In the genomic region with DNA sequence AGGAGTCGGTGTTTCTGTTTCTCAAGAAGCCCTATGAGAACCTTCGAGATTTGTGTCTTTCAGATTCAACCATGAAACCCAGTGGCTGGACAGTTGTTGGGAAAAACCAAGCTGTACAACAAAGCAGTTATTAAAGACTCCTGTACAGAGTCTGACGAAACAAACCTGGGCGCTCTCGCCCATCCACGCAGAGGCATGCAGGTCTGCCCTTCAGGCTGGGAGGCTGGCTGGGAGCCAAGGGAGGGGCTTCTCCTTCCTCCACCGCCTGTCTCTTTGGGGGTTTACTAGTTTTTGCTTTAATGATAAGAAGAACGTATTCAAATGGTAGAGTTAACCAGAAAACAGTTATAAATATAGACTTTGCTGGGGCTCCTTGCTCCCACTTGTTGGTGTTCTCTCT, we compare ENCODE assay signal across 16 mouse cellular contexts.
"Had no signal": no experiment of that assay in that cellular context is flagged by ENCODE, and none has a peak within 500 bp of the region (broad histone marks: within the 10 kb centered on the region; RNA-seq: fewer than 3 reads in every experiment).

No protein-coding gene starts in this region.

- H3K4me3 ChIP-seq: intestine, embryonic 15.5 days; limb, embryonic 13.5 days; liver, embryonic 12.5 days; lung, embryonic 15.5 days; midbrain, embryonic 15.5 days; neural tube, embryonic 13.5 days had no signal

- H3K9ac ChIP-seq: intestine, embryonic 15.5 days; limb, embryonic 13.5 days; liver, embryonic 12.5 days; lung, embryonic 15.5 days; midbrain, embryonic 15.5 days; neural tube, embryonic 13.5 days had no signal

- ATAC-seq: intestine, embryonic 15.5 days; liver, embryonic 12.5 days; midbrain, embryonic 15.5 days had no signal

- DNase-seq: kidney, adult 2 months; kidney, postnatal 36 days; layer of hippocampus, adult 9-11 months; layer of hippocampus, postnatal 36 days; lung, postnatal 14 days; retina, postnatal 1 day; right cerebral cortex, postnatal 4 days; spleen, adult 18-20 months; thymus, postnatal 36 days had no signal

- H3K27ac ChIP-seq: intestine, embryonic 15.5 days; kidney, postnatal 0 days; limb, embryonic 13.5 days; liver, embryonic 12.5 days; lung, embryonic 15.5 days; midbrain, embryonic 15.5 days; neural tube, embryonic 13.5 days had no signal

- H3K9me3 ChIP-seq: intestine, embryonic 15.5 days; limb, embryonic 13.5 days; liver, embryonic 12.5 days; lung, embryonic 15.5 days; midbrain, embryonic 15.5 days; neural tube, embryonic 13.5 days had no signal

- H3K36me3 ChIP-seq: intestine, embryonic 15.5 days; lung, embryonic 15.5 days; midbrain, embryonic 15.5 days; neural tube, embryonic 13.5 days had no signal

- H3K4me2 ChIP-seq: intestine, embryonic 15.5 days; limb, embryonic 13.5 days; liver, embryonic 12.5 days; lung, embryonic 15.5 days; midbrain, embryonic 15.5 days; neural tube, embryonic 13.5 days had no signal

- H3K4me1 ChIP-seq: intestine, embryonic 15.5 days; liver, embryonic 12.5 days; lung, embryonic 15.5 days had no signal

- H3K27me3 ChIP-seq: intestine, embryonic 15.5 days; limb, embryonic 13.5 days; liver, embryonic 12.5 days; lung, embryonic 15.5 days; neural tube, embryonic 13.5 days had no signal
